Mouse (Mus musculus) C2C12 (cell line): Measurements from ENCODE around the gene Hcar1. TPM values are rescaled to one million over a fixed set of nuclear protein-coding genes. Genes with fewer than 3 reads are reported as not detected.

ENCODE experiments used
- H3K27me3 ChIP-seq: one replicate; pipeline ENCODE4 v1.6.1; 2011; ENCODE audit not compliant: control insufficient read depth, insufficient read depth, insufficient read length
- H3K36me3 ChIP-seq: one replicate; pipeline ENCODE4 v1.6.1; 2011; ENCODE audit not compliant: control insufficient read depth, insufficient read depth
- H3K4me3 ChIP-seq: one replicate; pipeline ENCODE4 v1.5.1; 2011; ENCODE audit warnings: mild to moderate bottlenecking, control low read depth; ENCODE audit not compliant: poor library complexity, insufficient read depth, severe bottlenecking
- H3K79me2 ChIP-seq: one replicate; pipeline ENCODE4 v1.6.1; 2011; ENCODE audit not compliant: control insufficient read depth, insufficient read depth
- H3K79me3 ChIP-seq: one replicate; pipeline ENCODE4 v1.6.1; 2011; ENCODE audit warnings: low read depth, control low read depth
- H3ac ChIP-seq: one replicate; pipeline ENCODE3; 2011; ENCODE audit warnings: low read depth; ENCODE audit not compliant: control insufficient read depth, insufficient read length
- CEBPB ChIP-seq: IDR thresholded peaks from one replicate; pipeline ENCODE4 v1.6.1; 2011; ENCODE audit warnings: low read depth, mild to moderate bottlenecking, control low read depth, moderate library complexity
- CTCF ChIP-seq: IDR thresholded peaks from one replicate; pipeline ENCODE4 v1.5.1; 2011; ENCODE audit not compliant: control insufficient read depth, insufficient read depth, insufficient read length
- FOSL1 ChIP-seq: IDR thresholded peaks from one replicate; pipeline ENCODE4 v1.8.0; 2011; ENCODE audit warnings: mild to moderate bottlenecking, low read length; ENCODE audit not compliant: poor library complexity, insufficient read depth, severe bottlenecking
- MAX ChIP-seq: IDR thresholded peaks from one replicate; pipeline ENCODE4 v1.6.1; 2011; ENCODE audit warnings: mild to moderate bottlenecking, control low read depth
- MYOD1 ChIP-seq: IDR thresholded peaks from one replicate; pipeline ENCODE4 v1.6.1; 2011; ENCODE audit warnings: low read depth; ENCODE audit not compliant: control insufficient read depth, insufficient read length
- MYOG ChIP-seq: IDR thresholded peaks from one replicate; pipeline ENCODE4 v1.6.1; 2011; ENCODE audit not compliant: control insufficient read depth, insufficient read length; ENCODE audit errors: extremely low read depth
- USF1 ChIP-seq: IDR thresholded peaks from one replicate; pipeline ENCODE4 v1.6.1; 2011; ENCODE audit warnings: low read depth, mild to moderate bottlenecking, control low read depth, moderate library complexity
- polyA plus RNA-seq: library from polyadenylated mRNA; unstranded; fragments of >200 nt; fragmentation: generic; extraction: Trizol; gene quantifications from one replicate; pipeline ENCODE4 v1.2.1, GENCODE M21; 2012; ENCODE audit warnings: missing spikeins

Hcar1 gene
- polyA plus RNA-seq, 1 experiment = 0.02 TPM

DNA sequence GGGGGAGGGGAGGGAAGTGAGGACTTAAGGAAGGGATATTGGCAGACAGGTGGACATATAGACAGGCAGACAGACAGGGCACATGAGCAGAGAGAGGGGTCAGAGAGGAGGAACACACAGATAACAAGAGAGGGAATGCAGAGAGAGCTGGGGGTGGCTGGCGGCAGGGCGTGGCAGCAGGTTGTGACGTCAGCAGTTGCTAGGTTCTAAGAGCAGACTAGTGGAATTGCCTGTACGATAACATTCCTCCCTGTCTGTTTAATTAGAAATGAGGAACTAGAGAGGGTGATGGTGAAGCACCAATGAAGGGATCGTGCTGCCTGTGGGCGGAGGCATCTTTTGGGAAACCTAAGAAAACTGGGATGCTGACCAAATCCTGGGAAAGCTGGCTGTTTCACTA is 11.8 kb upstream of the Hcar1 start:
- H3K36me3 ChIP-seq = no peaks in the 10 kb centered on the region
- no peaks in the 10 kb centered on the region for H3K79me2 ChIP-seq
- H3K79me3 ChIP-seq = no peaks in the 10 kb centered on the region
- no peak overlapping the region for H3ac ChIP-seq
- no peak for TF ChIP-seq USF1
- TF ChIP-seq CTCF = no peak
- no peak for TF ChIP-seq MYOG
- TF ChIP-seq CEBPB = no peak
- TF ChIP-seq FOSL1 = no peak
- H3K27me3 ChIP-seq = no peaks in the 10 kb centered on the region
- H3K4me3 ChIP-seq = no peak overlapping the region

DNA sequence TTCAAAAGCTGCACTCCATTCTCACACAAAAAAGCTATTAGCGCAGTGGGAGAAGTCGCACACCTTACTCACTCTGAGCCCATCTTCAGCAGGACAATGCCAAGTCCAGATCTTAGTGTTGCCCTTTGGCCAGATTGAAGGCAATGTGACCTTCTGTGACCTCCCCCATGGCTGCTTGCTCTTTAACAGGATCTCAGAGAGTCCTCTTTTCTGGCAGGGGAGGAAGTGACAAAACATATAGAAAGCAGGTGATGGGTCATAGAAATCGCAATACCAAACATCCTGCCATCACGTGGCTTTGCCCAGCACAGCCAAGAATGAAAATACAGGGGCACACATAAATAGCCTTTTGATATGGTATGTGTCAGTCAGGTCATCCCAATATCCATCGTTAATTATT is 11.2 kb upstream of the Hcar1 start:
- Histone ChIP-seq H3K79me3 (no peaks in the 10 kb centered on the region), H3ac (no peak overlapping the region), H3K79me2 (no peaks in the 10 kb centered on the region), H3K36me3 (no peaks in the 10 kb centered on the region), H3K4me3 (no peak overlapping the region), H3K27me3 (no peaks in the 10 kb centered on the region)
- TF ChIP-seq MAX (no peak), MYOD1 (no peak), CEBPB (no peak), CTCF (no peak), FOSL1 (no peak), USF1 (no peak), MYOG (no peak)

DNA sequence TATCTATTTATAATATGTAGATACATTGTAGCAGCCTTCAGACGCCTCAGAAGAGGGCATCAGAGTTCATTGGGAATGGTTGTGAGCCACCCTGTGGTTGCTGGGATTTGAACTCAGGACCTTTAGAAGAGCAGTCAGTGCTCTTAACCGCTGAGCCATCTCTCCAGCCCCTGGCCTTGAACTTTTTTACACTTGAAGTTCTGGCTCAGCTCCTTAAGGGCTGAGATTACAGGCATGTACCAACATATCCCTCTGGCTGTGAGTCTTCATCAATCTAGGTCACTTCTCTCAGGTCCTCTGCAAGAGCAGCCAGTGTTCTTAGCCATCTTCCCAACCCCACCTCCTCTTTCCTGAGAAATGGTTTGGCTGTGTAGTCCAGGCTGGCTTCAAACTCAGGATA is 10.5 kb upstream of the Hcar1 start:
- no peak for TF ChIP-seq CTCF
- TF ChIP-seq CEBPB = no peak
- TF ChIP-seq MAX = no peak
- TF ChIP-seq MYOD1 = no peak
- no peak for TF ChIP-seq USF1
- TF ChIP-seq FOSL1 = no peak
- TF ChIP-seq MYOG = no peak
- no peaks in the 10 kb centered on the region for H3K27me3 ChIP-seq
- no peaks in the 10 kb centered on the region for H3K79me3 ChIP-seq
- H3K36me3 ChIP-seq = no peaks in the 10 kb centered on the region
- H3ac ChIP-seq = no peak overlapping the region
- no peak overlapping the region for H3K4me3 ChIP-seq
- no peaks in the 10 kb centered on the region for H3K79me2 ChIP-seq

DNA sequence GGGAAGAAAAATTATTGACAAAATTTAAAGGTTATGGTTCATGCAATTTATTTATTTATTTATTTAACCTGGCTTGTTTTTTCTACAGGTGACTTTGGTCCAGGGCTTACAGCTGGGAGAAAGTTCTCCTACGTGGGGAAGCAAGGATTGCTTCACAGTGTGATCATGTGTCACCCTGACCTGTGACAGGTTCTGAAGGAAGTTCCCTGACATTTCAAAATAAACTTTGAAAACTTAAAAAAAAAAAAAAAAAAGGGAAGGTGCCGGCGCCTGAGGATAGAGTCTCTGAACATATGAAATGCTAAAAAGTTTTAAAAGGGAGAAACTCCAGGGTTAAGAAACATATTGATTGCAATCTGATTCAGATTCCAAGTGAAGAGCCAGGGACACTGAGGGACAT is 6.5 kb upstream of the Hcar1 start:
- H3K36me3 ChIP-seq = no peaks in the 10 kb centered on the region
- H3K79me2 ChIP-seq = no peaks in the 10 kb centered on the region
- H3K4me3 ChIP-seq = no peak overlapping the region
- no peaks in the 10 kb centered on the region for H3K27me3 ChIP-seq
- TF ChIP-seq MAX (no peak), MYOD1 (no peak), USF1 (no peak), FOSL1 (no peak), CTCF (no peak), CEBPB (no peak), MYOG (no peak)
- no peaks in the 10 kb centered on the region for H3K79me3 ChIP-seq
- no peak overlapping the region for H3ac ChIP-seq

DNA sequence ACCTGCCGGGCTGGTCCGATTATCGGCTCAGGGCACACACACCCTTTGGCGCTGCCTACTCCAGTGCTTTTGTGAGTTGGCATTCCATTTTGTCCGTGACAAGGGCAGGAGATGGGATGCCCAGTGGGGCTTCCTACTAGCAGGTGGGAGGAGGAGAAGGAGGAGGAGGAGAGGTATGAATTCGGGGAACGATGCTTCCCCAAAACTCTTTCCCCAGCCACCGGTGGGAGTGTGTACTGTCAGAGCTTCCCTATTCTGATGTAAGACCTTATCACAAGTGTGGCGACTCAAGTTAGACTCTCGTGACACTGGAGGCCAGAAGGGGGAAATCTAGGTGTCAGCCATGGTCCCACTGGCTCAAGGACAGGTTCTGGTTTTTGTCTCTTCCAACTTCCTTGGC is 4.5 kb upstream of the Hcar1 start:
- Histone ChIP-seq H3K79me2 (no peaks in the 10 kb centered on the region), H3ac (no peak overlapping the region), H3K79me3 (no peaks in the 10 kb centered on the region), H3K36me3 (no peaks in the 10 kb centered on the region), H3K27me3 (no peaks in the 10 kb centered on the region), H3K4me3 (no peak overlapping the region)
- TF ChIP-seq MYOG (no peak), FOSL1 (no peak), MAX (no peak), MYOD1 (no peak), CEBPB (no peak), CTCF (no peak), USF1 (no peak)

DNA sequence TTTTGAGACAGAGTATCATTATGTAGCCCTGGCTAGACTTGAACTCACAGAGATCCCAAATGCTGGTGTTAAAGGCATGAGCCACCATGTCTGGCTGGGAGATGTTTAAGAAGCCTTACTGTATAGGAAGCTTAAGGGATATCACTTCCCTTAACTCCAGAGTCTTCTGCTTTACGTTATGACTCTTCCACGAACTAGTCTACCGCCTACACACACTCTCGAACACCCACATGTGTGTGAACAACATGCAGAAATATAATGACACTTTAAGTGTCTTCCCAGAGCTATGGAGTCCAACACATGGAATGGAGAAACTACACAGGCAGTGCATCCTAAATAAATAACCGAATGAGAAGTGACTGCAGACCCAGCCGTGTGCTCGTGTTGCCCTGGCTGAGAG is 4.1 kb upstream of the Hcar1 start:
- TF ChIP-seq MYOD1 (no peak), MYOG (no peak), CTCF (no peak), CEBPB (no peak)
- Histone ChIP-seq H3K79me2 (no peaks in the 10 kb centered on the region), H3K79me3 (no peaks in the 10 kb centered on the region), H3K27me3 (no peaks in the 10 kb centered on the region), H3ac (no peak overlapping the region), H3K4me3 (no peak overlapping the region), H3K36me3 (no peaks in the 10 kb centered on the region)
